7 mouse cellular contexts compared by ENCODE assay signal in the genomic region with DNA sequence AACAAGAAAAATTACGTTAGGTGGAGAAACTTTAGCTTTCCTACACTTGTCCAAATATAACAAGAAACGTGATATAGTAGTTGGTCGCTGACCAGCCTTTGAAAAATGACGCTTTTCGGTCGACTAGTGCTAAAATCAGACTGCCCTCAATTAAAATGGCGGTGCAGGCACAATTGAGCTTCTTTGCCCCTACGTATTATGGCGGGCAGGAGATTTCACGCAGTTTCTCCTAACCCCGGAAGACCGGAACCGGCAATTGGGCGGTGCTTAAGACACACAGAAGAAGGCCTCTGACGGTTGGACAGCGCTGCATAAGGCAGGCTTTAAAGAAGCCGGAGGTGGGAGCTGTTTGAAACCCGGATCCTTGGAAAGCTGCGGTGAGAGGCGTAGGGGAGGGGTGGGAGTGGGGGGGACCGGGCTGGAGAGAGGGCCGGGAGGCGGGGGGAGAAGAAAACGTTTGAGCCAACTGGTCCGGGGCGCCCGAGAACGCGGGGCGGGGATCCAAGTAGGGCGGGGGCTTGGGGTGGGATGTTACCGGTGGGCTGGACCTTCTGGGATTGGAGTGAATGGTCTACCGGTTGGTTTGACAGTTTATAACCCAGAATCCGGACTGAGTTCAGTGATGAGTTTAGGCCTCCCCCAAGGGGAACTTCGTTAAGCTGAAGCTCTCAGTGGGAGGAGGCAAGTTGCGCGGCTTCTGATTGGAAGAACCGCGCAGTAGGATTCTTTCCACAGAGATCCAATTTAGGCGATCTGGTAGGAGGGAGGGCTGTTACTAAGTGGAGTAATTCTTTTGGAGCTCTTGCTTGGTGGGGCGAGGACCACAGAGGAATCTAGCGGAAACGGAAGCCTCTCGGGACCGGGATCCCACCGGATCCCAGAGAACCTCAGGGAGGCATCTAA. TPM values are rescaled to one million over a fixed set of nuclear protein-coding genes. Genes with fewer than 3 reads are reported as not detected.
DNase-seq lines count a peak whose midpoint lies in the region; ATAC-seq lines count a peak whose summit lies in the region.

No protein-coding gene starts in this region.

- peak; percentile 90 for ATAC-seq in embryonic facial prominence, embryonic 11.5 days (replicated peaks; ENCODE audit: insufficient number of reproducible peaks, low FRiP score, low TSS enrichment, low read depth)
- ATAC-seq in granulocyte monocyte progenitor cell, adult 5-6 weeks (replicated peaks; ENCODE audit: poor library complexity, severe bottlenecking): peak; percentile 75
- peak; percentile 96 for ATAC-seq in midbrain, embryonic 13.5 days

- H3K9ac ChIP-seq in embryonic facial prominence, embryonic 11.5 days (replicated peaks; ENCODE audit: low read length): peak overlapping the region; percentile 85
- H3K9ac ChIP-seq in midbrain, embryonic 13.5 days (replicated peaks): peak overlapping the region; percentile 98

- H3K9me3 ChIP-seq in embryonic facial prominence, embryonic 11.5 days (replicated peaks; ENCODE audit: control insufficient read depth, low read length): no peaks in the 10 kb centered on the region
- no peaks in the 10 kb centered on the region; the same call in 1 of the 2 replicates for H3K9me3 ChIP-seq in limb, embryonic 10.5 days (replicated peaks)
- H3K9me3 ChIP-seq in midbrain, embryonic 13.5 days: no peaks in the 10 kb centered on the region

- peaks cover 16% of the 10 kb centered on the region for H3K36me3 ChIP-seq in embryonic facial prominence, embryonic 11.5 days (replicated peaks; ENCODE audit: control insufficient read depth, insufficient read depth, low read depth, low read length)
- H3K36me3 ChIP-seq in limb, embryonic 10.5 days: peaks cover 66% of the 10 kb centered on the region
- H3K36me3 ChIP-seq in midbrain, embryonic 13.5 days: peaks cover 47% of the 10 kb centered on the region

- H3K27me3 ChIP-seq in embryonic facial prominence, embryonic 11.5 days (ENCODE audit: control insufficient read depth, insufficient read depth, low read length): no peaks in the 10 kb centered on the region
- no peaks in the 10 kb centered on the region for H3K27me3 ChIP-seq in limb, embryonic 10.5 days (ENCODE audit: low read depth, poor library complexity, severe bottlenecking)
- no peaks in the 10 kb centered on the region for H3K27me3 ChIP-seq in midbrain, embryonic 13.5 days

- peak overlapping the region; percentile 92 for H3K27ac ChIP-seq in embryonic facial prominence, embryonic 11.5 days (replicated peaks; ENCODE audit: low read depth, low read length)
- peak overlapping the region; percentile 94 for H3K27ac ChIP-seq in limb, embryonic 10.5 days
- peak overlapping the region; percentile 98 for H3K27ac ChIP-seq in midbrain, embryonic 13.5 days

- H3K4me1 ChIP-seq in embryonic facial prominence, embryonic 11.5 days (ENCODE audit: control insufficient read depth, insufficient read depth, low read length): no peaks in the 10 kb centered on the region; the same call in 1 of the 2 replicates
- peaks cover 17% of the 10 kb centered on the region for H3K4me1 ChIP-seq in limb, embryonic 10.5 days
- H3K4me1 ChIP-seq in midbrain, embryonic 13.5 days (replicated peaks): peaks cover 23% of the 10 kb centered on the region

- WGBS in embryonic facial prominence, embryonic 11.5 days: 0% methylated on average over 45 of the region's 46 CpGs
- 1% methylated on average over 46 of the region's 46 CpGs for WGBS in limb, embryonic 10.5 days
- WGBS in midbrain, embryonic 13.5 days: under 1% methylated on average over 46 of the region's 46 CpGs

- peak overlapping the region; percentile 91 for H3K4me2 ChIP-seq in embryonic facial prominence, embryonic 11.5 days (ENCODE audit: low read depth, low read length)
- peak overlapping the region; percentile 93 for H3K4me2 ChIP-seq in midbrain, embryonic 13.5 days (replicated peaks)

- DNase-seq in adrenal gland, postnatal 14 days: peak; percentile 94
- peak; percentile 97 for DNase-seq in embryonic facial prominence, embryonic 11.5 days (ENCODE audit: low spot score)
- DNase-seq in kidney, adult 11 months: peak; percentile 97
- DNase-seq in limb, embryonic 10.5 days (ENCODE audit: low spot score): peak; percentile 88
- peak; percentile 80 for DNase-seq in spleen, adult 12 weeks (ENCODE audit: low spot score)

- peak overlapping the region; percentile 70 for H3K4me3 ChIP-seq in embryonic facial prominence, embryonic 11.5 days (ENCODE audit: low read depth, low read length)
- H3K4me3 ChIP-seq in limb, embryonic 10.5 days: peak overlapping the region; percentile 89
- H3K4me3 ChIP-seq in midbrain, embryonic 13.5 days (replicated peaks): peak overlapping the region; percentile 87

RNA-seq across cellular contexts. Expression of a gene that starts 8.0 kb away (rescaled TPM):
- 61.8 and 76.5 TPM in 2 replicates for total RNA-seq in adrenal gland, postnatal 14 days (2021)
- 8.9 and 10.2 TPM in 2 replicates for polyA plus RNA-seq in embryonic facial prominence, embryonic 11.5 days (2014; fragmentation: Nextera tagmentation; extraction: Ambion mirVana)
- total RNA-seq in granulocyte monocyte progenitor cell, adult 5-6 weeks (2014; fragmentation: Nextera tagmentation): 87.1 and 132 TPM in 2 replicates
- 21.9 and 28.5 TPM in 2 replicates for total RNA-seq in granulocyte monocyte progenitor cell, adult 5-6 weeks (2017)
- polyA plus RNA-seq in limb, embryonic 10.5 days (2016; fragmentation: Nextera tagmentation; extraction: Ambion mirVana): 11.4 and 12.5 TPM in 2 replicates
- polyA plus RNA-seq in midbrain, embryonic 13.5 days (2015; fragmentation: Nextera tagmentation; extraction: Ambion mirVana): 11.7 and 14.9 TPM in 2 replicates

RNA-seq across cellular contexts. Expression of a gene that starts 11.6 kb away (rescaled TPM):
- total RNA-seq in adrenal gland, postnatal 14 days (2021): 42.0 and 51.8 TPM in 2 replicates
- 54.8 and 58.5 TPM in 2 replicates for polyA plus RNA-seq in embryonic facial prominence, embryonic 11.5 days (2014; fragmentation: Nextera tagmentation; extraction: Ambion mirVana)
- total RNA-seq in granulocyte monocyte progenitor cell, adult 5-6 weeks (2014; fragmentation: Nextera tagmentation): 96.7 and 115 TPM in 2 replicates
- 23.8 and 29.0 TPM in 2 replicates for total RNA-seq in granulocyte monocyte progenitor cell, adult 5-6 weeks (2017)
- polyA plus RNA-seq in limb, embryonic 10.5 days (2016; fragmentation: Nextera tagmentation; extraction: Ambion mirVana): 41.0 and 46.9 TPM in 2 replicates
- 47.5 and 52.3 TPM in 2 replicates for polyA plus RNA-seq in midbrain, embryonic 13.5 days (2015; fragmentation: Nextera tagmentation; extraction: Ambion mirVana)

RNA-seq across cellular contexts. Expression of a gene that starts 22.0 kb away (rescaled TPM):
- 3.5 and 5.0 TPM in 2 replicates for total RNA-seq in adrenal gland, postnatal 14 days (2021)
- polyA plus RNA-seq in embryonic facial prominence, embryonic 11.5 days (2014; fragmentation: Nextera tagmentation; extraction: Ambion mirVana): 11.7 and 12.4 TPM in 2 replicates
- 0.70 and 3.9 TPM in 2 replicates for total RNA-seq in granulocyte monocyte progenitor cell, adult 5-6 weeks (2014; fragmentation: Nextera tagmentation)
- total RNA-seq in granulocyte monocyte progenitor cell, adult 5-6 weeks (2017): 2.7 and 3.6 TPM in 2 replicates
- polyA plus RNA-seq in limb, embryonic 10.5 days (2016; fragmentation: Nextera tagmentation; extraction: Ambion mirVana): 14.2 and 14.5 TPM in 2 replicates
- 16.1 and 16.3 TPM in 2 replicates for polyA plus RNA-seq in midbrain, embryonic 13.5 days (2015; fragmentation: Nextera tagmentation; extraction: Ambion mirVana)

RNA-seq across cellular contexts. Expression of a gene that starts 40.8 kb away (rescaled TPM):
- total RNA-seq in adrenal gland, postnatal 14 days (2021): 88.8 and 95.3 TPM in 2 replicates
- 41.9 and 47.5 TPM in 2 replicates for polyA plus RNA-seq in embryonic facial prominence, embryonic 11.5 days (2014; fragmentation: Nextera tagmentation; extraction: Ambion mirVana)
- total RNA-seq in granulocyte monocyte progenitor cell, adult 5-6 weeks (2014; fragmentation: Nextera tagmentation): 139 and 145 TPM in 2 replicates
- 20.9 and 22.9 TPM in 2 replicates for total RNA-seq in granulocyte monocyte progenitor cell, adult 5-6 weeks (2017)
- polyA plus RNA-seq in limb, embryonic 10.5 days (2016; fragmentation: Nextera tagmentation; extraction: Ambion mirVana): 70.9 and 80.4 TPM in 2 replicates
- 50.3 and 68.8 TPM in 2 replicates for polyA plus RNA-seq in midbrain, embryonic 13.5 days (2015; fragmentation: Nextera tagmentation; extraction: Ambion mirVana)

RNA-seq across cellular contexts. Expression of a gene that starts 48.4 kb away (rescaled TPM):
- total RNA-seq in adrenal gland, postnatal 14 days (2021): 21.9 and 23.8 TPM in 2 replicates
- polyA plus RNA-seq in embryonic facial prominence, embryonic 11.5 days (2014; fragmentation: Nextera tagmentation; extraction: Ambion mirVana): 16.1 and 16.3 TPM in 2 replicates
- total RNA-seq in granulocyte monocyte progenitor cell, adult 5-6 weeks (2014; fragmentation: Nextera tagmentation): 25.2 and 31.5 TPM in 2 replicates
- 5.7 and 6.4 TPM in 2 replicates for total RNA-seq in granulocyte monocyte progenitor cell, adult 5-6 weeks (2017)
- 15.4 and 17.1 TPM in 2 replicates for polyA plus RNA-seq in limb, embryonic 10.5 days (2016; fragmentation: Nextera tagmentation; extraction: Ambion mirVana)
- polyA plus RNA-seq in midbrain, embryonic 13.5 days (2015; fragmentation: Nextera tagmentation; extraction: Ambion mirVana): 20.6 and 21.0 TPM in 2 replicates

Comparison
In these comparisons a context has a peak if more than half of its experiments do, and no peak if none do; other contexts are left out.
1. Peak in every context shown above with its lines: DNase-seq, ATAC-seq, H3K4me3 ChIP-seq and H3K27ac ChIP-seq.